Mouse (Mus musculus): ENCODE measurements around the gene Vmn2r75.

- TF ChIP-seq CTCF (IDR thresholded peaks at IDR 0.05; ENCODE audit: extremely low read depth, insufficient read depth, low read length) (no peak), POLR2A (IDR thresholded peaks at IDR 0.05; ENCODE audit: extremely low read depth, insufficient read depth, low read length) (no peak)
Observed at GRCm38 (mm10) chr7:86211345-86211744, 39.8 kb upstream of the Vmn2r75 start.
